Mouse (Mus musculus): ENCODE measurements around the gene Hoxa1. TPM values are rescaled to one million over a fixed set of nuclear protein-coding genes. Genes with fewer than 3 reads are reported as not detected.

The Hoxa1 gene
- polyA plus RNA-seq, 1 experiment from 2014 or later: 3.0 TPM

GRCm38 (mm10) chr6:52165441-52166370, 7.6 kb upstream of the Hoxa1 start:
- Histone ChIP-seq H3K27me3 (ENCODE audit: control insufficient read depth, insufficient read depth, low read length) (no peaks in the 10 kb centered on the region), H3K4me3 (ENCODE audit: low read depth, low read length) (peak overlapping the region; percentile 78), H3K4me1 (ENCODE audit: control insufficient read depth, insufficient read depth, low read length) (peaks cover 26% of the 10 kb centered on the region), H3K9ac (replicated peaks; ENCODE audit: low read depth, low read length) (peak overlapping the region; percentile 78), H3K4me2 (replicated peaks; ENCODE audit: low read depth, low read length) (peak overlapping the region; percentile 61), H3K36me3 (ENCODE audit: control insufficient read depth, insufficient read depth, low read length) (peaks cover 11% of the 10 kb centered on the region), H3K27ac (ENCODE audit: low read length) (peak overlapping the region; percentile 98), H3K9me3 (ENCODE audit: control insufficient read depth, low read depth, low read length) (no peaks in the 10 kb centered on the region)
- 2% methylated on average over 28 of the region's 28 CpGs for WGBS
- ATAC-seq (ENCODE audit: insufficient number of reproducible peaks, insufficient read depth, low FRiP score, low read depth): no peak

- no peak for ATAC-seq (ENCODE audit: insufficient number of reproducible peaks, insufficient read depth, low FRiP score, low read depth)
These were observed 6.7 kb upstream of the Hoxa1 start, which contains the start of gene Hoxa2 for GRCm38 (mm10) chr6:52164626-52165440. Hoxa2 (minus strand) TSS chr6:52164831.

GRCm38 (mm10) chr6:52164051-52164625, 6.0 kb upstream of the Hoxa1 start:
- Histone ChIP-seq H3K9me3 (ENCODE audit: control insufficient read depth, low read depth, low read length) (no peaks in the 10 kb centered on the region), H3K27me3 (ENCODE audit: control insufficient read depth, insufficient read depth, low read length) (no peaks in the 10 kb centered on the region), H3K4me3 (ENCODE audit: low read depth, low read length) (peak overlapping the region; percentile 78), H3K36me3 (ENCODE audit: control insufficient read depth, insufficient read depth, low read length) (no peaks in the 10 kb centered on the region), H3K9ac (replicated peaks; ENCODE audit: low read depth, low read length) (peak overlapping the region; percentile 78), H3K4me1 (ENCODE audit: control insufficient read depth, insufficient read depth, low read length) (peaks cover 13% of the 10 kb centered on the region), H3K27ac (ENCODE audit: low read length) (peak overlapping the region; percentile 98), H3K4me2 (replicated peaks; ENCODE audit: low read depth, low read length) (peak overlapping the region; percentile 61)
- under 1% methylated on average over 37 of the region's 39 CpGs for WGBS
- ATAC-seq (ENCODE audit: insufficient number of reproducible peaks, insufficient read depth, low FRiP score, low read depth): no peak

More at GRCm38 (mm10) chr6:52164626-52165440, 6.7 kb upstream of the Hoxa1 start, which contains the start of gene Hoxa2:
- Histone ChIP-seq H3K4me3 (ENCODE audit: low read depth, low read length) (peak within 1 kb of the TSS; percentile 78), H3K4me2 (replicated peaks; ENCODE audit: low read depth, low read length) (peak within 1 kb of the TSS; percentile 61), H3K36me3 (ENCODE audit: control insufficient read depth, insufficient read depth, low read length) (peaks cover 2% of the 10 kb centered on the region; the same call in 1 of the 2 replicates), H3K4me1 (ENCODE audit: control insufficient read depth, insufficient read depth, low read length) (peaks cover 18% of the 10 kb centered on the region), H3K27ac (ENCODE audit: low read length) (peak within 1 kb of the TSS; percentile 98), H3K9me3 (ENCODE audit: control insufficient read depth, low read depth, low read length) (no peaks in the 10 kb centered on the region), H3K9ac (replicated peaks; ENCODE audit: low read depth, low read length) (peak within 1 kb of the TSS; percentile 78), H3K27me3 (ENCODE audit: control insufficient read depth, insufficient read depth, low read length) (no peaks in the 10 kb centered on the region)
- WGBS: under 1% methylated on average over 25 of the region's 25 CpGs

GRCm38 (mm10) chr6:52163366-52164031, 5.4 kb upstream of the Hoxa1 start:
- peak overlapping the region; percentile 78 for H3K4me3 ChIP-seq (ENCODE audit: low read depth, low read length)
- H3K27ac ChIP-seq (ENCODE audit: low read length): peak overlapping the region; percentile 98
- 5% methylated on average over 17 of the region's 17 CpGs for WGBS
- H3K4me2 ChIP-seq (replicated peaks; ENCODE audit: low read depth, low read length): peak overlapping the region; percentile 61
- no peaks in the 10 kb centered on the region for H3K36me3 ChIP-seq (ENCODE audit: control insufficient read depth, insufficient read depth, low read length)
- H3K4me1 ChIP-seq (ENCODE audit: control insufficient read depth, insufficient read depth, low read length): peaks cover 13% of the 10 kb centered on the region
- no peaks in the 10 kb centered on the region for H3K9me3 ChIP-seq (ENCODE audit: control insufficient read depth, low read depth, low read length)
- no peaks in the 10 kb centered on the region for H3K27me3 ChIP-seq (ENCODE audit: control insufficient read depth, insufficient read depth, low read length)
- peak overlapping the region; percentile 78 for H3K9ac ChIP-seq (replicated peaks; ENCODE audit: low read depth, low read length)
- ATAC-seq (ENCODE audit: insufficient number of reproducible peaks, insufficient read depth, low FRiP score, low read depth): 0 out of 2 replicates have a peak, but pooled peaks have one; percentile 10

GRCm38 (mm10) chr6:52162611-52163365, 4.7 kb upstream of the Hoxa1 start:
- no peaks in the 10 kb centered on the region for H3K27me3 ChIP-seq (ENCODE audit: control insufficient read depth, insufficient read depth, low read length)
- ATAC-seq (ENCODE audit: insufficient number of reproducible peaks, insufficient read depth, low FRiP score, low read depth): no peak
- peak overlapping the region; percentile 78 for H3K4me3 ChIP-seq (ENCODE audit: low read depth, low read length)
- peak overlapping the region; percentile 78 for H3K9ac ChIP-seq (replicated peaks; ENCODE audit: low read depth, low read length)
- no peaks in the 10 kb centered on the region for H3K36me3 ChIP-seq (ENCODE audit: control insufficient read depth, insufficient read depth, low read length)
- 12% methylated on average over 14 of the region's 14 CpGs for WGBS
- no peaks in the 10 kb centered on the region for H3K9me3 ChIP-seq (ENCODE audit: control insufficient read depth, low read depth, low read length)
- H3K27ac ChIP-seq (ENCODE audit: low read length): peak overlapping the region; percentile 98
- peak overlapping the region; percentile 61 for H3K4me2 ChIP-seq (replicated peaks; ENCODE audit: low read depth, low read length)
- peaks cover 11% of the 10 kb centered on the region for H3K4me1 ChIP-seq (ENCODE audit: control insufficient read depth, insufficient read depth, low read length)

GRCm38 (mm10) chr6:52162093-52162380, 3.9 kb upstream of the Hoxa1 start:
- Histone ChIP-seq H3K36me3 (ENCODE audit: control insufficient read depth, insufficient read depth, low read length) (no peaks in the 10 kb centered on the region), H3K9me3 (ENCODE audit: control insufficient read depth, low read depth, low read length) (no peaks in the 10 kb centered on the region), H3K4me1 (ENCODE audit: control insufficient read depth, insufficient read depth, low read length) (peaks cover 15% of the 10 kb centered on the region), H3K27ac (ENCODE audit: low read length) (peak overlapping the region; percentile 29; the same call in 1 of the 2 replicates), H3K27me3 (ENCODE audit: control insufficient read depth, insufficient read depth, low read length) (no peaks in the 10 kb centered on the region), H3K9ac (replicated peaks; ENCODE audit: low read depth, low read length) (peak overlapping the region; percentile 78; the same call in 1 of the 2 replicates), H3K4me3 (ENCODE audit: low read depth, low read length) (peak overlapping the region; percentile 78; the same call in 1 of the 2 replicates), H3K4me2 (replicated peaks; ENCODE audit: low read depth, low read length) (peak overlapping the region; percentile 61)
- WGBS: 14% methylated on average over 1 of the region's 1 CpGs
- no peak for ATAC-seq (ENCODE audit: insufficient number of reproducible peaks, insufficient read depth, low FRiP score, low read depth)

GRCm38 (mm10) chr6:52161336-52162092, 3.4 kb upstream of the Hoxa1 start:
- WGBS: 6% methylated on average over 8 of the region's 8 CpGs
- 0 out of 2 replicates have a peak, but pooled peaks cover 3% of the 10 kb centered on the region for H3K27me3 ChIP-seq (ENCODE audit: control insufficient read depth, insufficient read depth, low read length)
- ATAC-seq (ENCODE audit: insufficient number of reproducible peaks, insufficient read depth, low FRiP score, low read depth): no peak

More at GRCm38 (mm10) chr6:52161336-52162092, 3.4 kb upstream of the Hoxa1 start:
- no peaks in the 10 kb centered on the region for H3K9me3 ChIP-seq (ENCODE audit: control insufficient read depth, low read depth, low read length)
- peaks cover 12% of the 10 kb centered on the region for H3K4me1 ChIP-seq (ENCODE audit: control insufficient read depth, insufficient read depth, low read length)
- peak overlapping the region; percentile 78; the same call in 1 of the 2 replicates for H3K9ac ChIP-seq (replicated peaks; ENCODE audit: low read depth, low read length)
- H3K27ac ChIP-seq (ENCODE audit: low read length): peak overlapping the region; percentile 93
- peak overlapping the region; percentile 61 for H3K4me2 ChIP-seq (replicated peaks; ENCODE audit: low read depth, low read length)
- no peaks in the 10 kb centered on the region for H3K36me3 ChIP-seq (ENCODE audit: control insufficient read depth, insufficient read depth, low read length)
- peak overlapping the region; percentile 78 for H3K4me3 ChIP-seq (ENCODE audit: low read depth, low read length)

Data from stomach, embryonic 14.5 days (tissue).